Mouse (Mus musculus): Measurements from ENCODE around the gene Fasn.
"Not testable (repeated sequence)": the region's sequence is repeated elsewhere in the genome, so short reads cannot be mapped to it uniquely, and the experiment has no call there.

Fasn gene

DNA sequence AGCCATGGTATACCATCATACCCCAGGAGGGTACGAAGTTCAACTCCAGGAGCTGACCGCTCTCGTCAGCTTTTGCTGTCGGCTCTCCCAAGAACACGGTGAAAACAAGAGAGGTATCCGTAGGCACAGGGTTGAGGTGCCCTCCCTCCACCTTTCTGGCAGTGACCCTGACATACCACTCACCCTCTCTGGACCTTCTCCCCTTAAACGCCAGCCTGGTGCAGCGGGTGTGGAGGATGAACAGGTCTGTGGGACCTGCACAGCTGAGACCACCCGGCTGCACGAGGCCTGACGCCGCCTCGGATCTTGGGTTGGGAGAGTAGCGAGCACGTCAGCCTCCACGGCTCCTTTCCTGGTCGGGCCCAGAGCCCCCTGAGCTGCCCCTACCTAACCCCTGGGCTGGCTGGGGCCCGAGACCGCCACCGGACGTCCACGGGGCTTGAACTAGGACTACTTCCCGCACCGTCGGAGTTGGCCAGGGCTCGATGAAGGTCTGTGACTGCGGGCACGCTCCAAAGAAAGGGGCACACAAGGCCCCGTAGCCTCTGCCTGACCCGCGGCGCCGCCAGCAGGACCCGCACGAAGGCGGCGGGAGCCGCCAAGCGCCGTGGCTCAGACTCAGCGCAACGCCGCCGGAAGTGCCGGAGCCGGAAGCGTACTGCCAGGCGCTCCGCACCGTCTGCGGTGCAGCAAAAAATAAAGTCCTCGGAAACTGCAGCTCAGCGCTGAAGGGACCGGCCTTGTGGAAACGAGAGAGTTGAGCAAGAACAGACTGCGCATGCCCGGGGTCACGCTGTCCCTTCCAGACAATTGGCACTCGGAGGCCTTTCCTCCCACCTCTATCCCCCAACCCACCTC is 28.4 kb downstream of the Fasn start, which contains the start of gene Dus1l:
Gene Dus1l (minus strand): TSS at position 648 of the 858 bp plus-strand sequence.
- DNase-seq = peak; percentile 95

DNA sequence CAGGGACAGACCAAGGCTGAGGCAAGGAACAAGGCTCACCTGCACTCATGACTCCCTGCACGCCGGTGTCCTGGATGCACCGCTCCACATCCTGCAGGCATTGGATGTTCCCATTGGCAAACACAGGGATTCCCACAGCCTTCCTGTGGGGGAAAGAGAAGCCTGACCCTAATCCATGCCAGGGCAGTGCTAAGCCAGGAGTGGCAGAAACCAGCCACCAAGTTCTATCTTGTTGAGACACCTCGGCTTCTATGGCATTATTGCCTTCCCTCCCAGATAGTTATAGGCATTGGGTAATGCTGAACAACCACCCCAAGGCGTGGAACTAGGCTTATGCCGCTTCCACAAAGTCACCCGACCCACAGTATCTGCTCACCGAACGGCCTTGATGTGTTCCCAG is 31.7 kb downstream of the Fasn start:
- no peak for DNase-seq

DNA sequence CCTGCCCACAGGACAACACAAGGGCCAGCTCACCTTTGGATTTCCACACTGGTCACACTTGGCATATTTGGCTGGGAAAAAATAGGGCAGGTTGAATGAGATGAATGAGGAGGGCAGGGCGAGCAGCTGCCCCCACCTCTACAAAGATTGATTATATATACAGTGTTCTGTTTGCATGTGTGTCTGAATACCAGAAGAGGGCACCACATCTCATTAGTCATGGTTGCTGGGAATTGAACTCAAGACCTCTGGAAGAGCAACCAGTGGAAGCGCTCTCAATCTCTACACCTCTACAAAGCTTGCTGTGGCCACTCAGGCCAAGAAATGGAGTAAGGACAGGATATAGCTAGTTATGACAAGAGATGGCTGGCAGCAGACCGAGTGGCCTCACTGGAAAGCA is 34.5 kb downstream of the Fasn start:
- peak; percentile 7 for DNase-seq

DNA sequence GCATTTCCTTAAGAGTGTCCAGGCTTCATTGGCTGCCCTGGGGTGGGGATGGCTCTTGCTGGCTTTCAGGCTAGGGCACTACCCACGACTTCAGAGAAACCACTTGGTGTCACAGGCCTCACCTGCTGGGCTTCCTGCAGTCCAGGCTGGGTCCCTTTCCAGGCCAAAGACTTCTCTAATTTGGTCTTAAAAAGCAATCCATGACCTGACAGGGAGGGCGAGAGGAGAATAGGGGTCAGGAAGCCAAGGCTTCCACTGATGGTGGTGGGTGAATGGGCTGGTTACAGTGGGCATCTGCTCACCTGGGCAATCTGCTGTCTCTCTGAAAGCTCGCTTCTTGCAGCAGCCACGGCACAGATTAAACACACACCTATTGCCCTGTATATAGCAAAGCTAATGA is 35.0 kb downstream of the Fasn start:
- peak; percentile 5 for DNase-seq

DNA sequence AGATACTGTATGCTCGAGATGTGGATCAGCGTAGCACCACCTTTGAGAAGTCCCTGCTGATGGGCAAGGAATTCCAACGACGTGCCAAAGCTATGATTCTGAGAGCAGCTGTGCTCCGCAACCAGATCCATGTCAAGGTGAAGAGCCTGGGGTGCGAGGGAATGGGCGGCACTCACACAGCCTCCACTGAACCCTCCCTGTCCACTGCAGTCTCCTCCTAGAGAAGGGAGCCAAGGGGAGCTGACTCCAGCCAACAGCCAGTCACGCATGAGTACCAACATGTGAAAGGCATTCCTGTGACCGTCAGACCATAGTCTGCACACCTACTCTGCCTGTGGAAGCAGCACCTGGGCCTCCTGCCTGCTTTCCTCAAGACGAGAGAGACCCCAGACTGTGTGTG is 35.9 kb downstream of the Fasn start:
- not testable (repeated sequence) for DNase-seq

DNA sequence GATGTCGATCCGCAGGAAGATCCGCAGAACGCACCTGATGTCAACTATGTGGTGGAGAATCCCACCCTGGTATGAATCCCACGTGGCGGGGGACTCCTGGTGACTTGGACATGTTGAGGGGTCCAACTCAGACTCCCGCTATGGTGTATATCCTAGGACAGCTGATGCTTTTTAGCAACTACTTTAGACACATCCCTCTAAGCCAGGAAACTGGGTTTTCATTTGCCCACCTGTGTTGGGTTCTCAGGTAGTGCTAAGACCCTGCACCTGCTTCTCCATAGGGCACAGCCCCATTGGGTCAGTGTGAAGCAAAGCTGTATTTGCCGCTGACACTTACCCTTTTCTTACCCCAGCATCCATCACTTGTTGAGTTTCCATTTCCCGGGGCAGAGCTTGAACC is 39.2 kb downstream of the Fasn start:
- no peak for DNase-seq

DNA sequence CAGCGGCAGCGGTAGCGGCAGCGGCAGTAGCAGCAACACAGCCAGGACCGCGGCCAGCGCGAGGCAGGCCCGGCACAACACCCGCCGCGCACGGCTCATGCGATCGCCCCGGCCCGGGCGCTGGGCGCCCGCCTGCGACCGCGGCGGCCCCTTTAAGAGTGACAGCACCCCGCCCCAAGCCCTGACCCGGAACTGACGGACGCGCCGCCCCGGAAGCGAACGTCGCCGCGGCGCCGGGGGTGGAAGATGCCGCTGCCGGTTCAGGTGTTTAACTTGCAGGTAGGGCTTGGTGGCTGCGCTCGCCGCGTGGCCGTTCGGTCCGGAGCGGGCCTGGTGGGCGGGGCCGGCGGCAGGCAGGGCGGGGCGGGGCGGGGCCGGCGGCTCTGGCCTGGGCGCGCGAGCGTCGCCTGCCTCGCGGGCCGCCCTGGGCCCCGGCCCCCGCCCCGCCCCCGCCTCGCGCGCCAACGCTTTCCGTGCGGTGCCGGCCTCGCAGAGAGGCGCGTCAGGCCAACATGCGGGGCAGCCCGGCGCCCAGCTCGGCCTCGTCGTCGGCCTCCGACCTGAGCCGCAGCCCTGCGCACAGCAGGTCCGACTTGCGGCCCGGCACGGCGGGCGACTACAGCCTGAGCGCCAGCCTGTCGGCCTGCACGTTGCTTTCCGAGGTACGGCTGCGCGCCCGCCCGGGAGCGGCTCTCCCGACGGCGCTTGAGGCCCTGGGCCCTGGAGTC is 40.1 kb downstream of the Fasn start, which contains the start of the genes Rfng and Gps1:
Gene Rfng (minus strand): TSS at position 144 of the 728 bp plus-strand sequence.
Gene Gps1 (plus strand): TSS at position 209 of the 728 bp plus-strand sequence.
- peak; percentile 83 for DNase-seq

DNA sequence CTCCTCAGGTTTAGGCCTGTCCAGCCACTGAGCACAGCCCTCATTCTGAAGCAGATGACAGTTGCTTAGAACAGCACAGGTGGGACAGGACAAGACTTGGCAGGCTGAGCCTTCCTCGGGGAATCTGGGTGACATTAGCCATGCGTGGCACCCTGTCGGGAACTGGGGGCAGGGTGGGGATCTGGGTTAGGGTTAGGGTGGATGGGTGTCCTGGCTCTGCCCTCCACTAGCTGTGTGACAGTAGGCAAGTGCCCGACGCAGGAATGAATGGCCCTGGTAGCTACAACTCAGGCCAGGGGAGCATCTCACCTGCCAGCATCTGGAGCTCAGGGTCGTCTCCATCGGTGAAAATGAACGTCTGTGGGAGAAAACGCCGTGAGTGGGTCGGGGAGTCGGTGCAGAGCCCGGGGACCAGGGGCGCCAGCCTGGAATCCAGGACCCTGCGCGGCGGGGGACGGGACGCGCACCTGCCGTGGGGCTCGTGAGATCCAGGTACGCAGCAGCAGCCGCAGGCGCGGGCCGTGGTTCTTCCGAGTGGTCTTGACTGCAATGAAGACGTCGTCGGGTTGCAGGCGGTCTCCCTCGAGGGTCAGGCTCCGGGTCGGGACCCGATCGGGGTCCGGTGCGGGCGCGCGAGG is 40.8 kb downstream of the Fasn start:
- DNase-seq = peak; percentile 62

DNA sequence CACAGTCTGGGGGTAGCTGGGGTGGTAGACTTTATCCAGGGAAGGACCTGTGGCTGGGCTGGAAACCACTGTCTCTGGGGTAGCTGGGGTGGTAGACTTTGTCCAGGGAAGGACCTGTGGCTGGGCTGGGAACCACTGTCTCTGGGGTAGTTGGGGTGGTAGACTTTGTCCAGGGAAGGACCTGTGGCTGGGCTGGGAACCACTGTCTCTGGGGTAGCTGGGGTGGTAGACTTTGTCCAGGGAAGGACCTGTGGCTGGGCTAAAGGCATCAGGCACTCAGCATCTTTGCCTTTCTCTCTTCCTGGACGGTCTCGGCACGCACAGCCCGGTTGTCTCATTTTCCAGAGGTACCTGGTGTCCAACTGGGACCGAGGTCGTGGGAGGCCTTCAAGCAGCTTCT is 43.0 kb downstream of the Fasn start:
- not testable (repeated sequence) for DNase-seq

DNA sequence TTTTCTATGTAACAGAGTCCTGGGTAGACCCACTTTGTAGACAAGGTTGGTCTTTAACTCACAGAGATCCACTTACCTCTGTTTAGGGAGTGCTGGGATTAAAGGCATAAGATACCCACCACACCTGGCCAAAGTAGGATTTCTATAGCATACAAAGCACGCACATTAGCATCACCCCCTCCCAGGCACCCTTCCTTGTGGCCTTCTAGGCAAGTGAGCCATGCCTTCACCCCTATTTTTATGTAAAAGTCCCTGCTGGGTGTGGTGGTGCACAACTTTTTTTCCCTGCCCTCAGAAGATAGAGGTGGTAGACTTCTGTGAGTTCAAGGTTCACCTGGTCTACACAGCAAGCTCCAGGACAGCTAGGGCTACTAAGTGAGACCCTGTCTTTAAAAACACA is 44.5 kb downstream of the Fasn start:
- DNase-seq = no peak

DNA sequence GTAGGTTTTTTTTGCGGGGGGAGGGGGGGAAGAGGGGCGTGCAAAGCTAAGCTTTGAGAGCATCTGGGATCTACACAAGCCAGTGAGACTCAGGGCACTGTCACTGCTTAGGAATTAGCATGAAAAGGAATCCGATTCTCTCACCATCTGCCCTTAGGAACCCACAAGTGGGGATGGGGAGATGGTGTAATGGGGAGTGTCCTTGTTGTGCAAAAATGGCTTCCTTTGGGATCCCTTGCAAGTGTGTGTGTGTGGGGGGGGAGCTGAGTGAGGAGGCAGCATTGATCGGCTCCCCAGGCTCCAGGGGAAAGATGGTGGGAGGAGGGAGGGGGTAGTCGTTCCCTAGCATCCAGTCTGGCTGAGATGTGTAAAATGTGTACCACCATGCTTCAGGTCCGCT is 47.2 kb downstream of the Fasn start:
- DNase-seq = no peak

DNA sequence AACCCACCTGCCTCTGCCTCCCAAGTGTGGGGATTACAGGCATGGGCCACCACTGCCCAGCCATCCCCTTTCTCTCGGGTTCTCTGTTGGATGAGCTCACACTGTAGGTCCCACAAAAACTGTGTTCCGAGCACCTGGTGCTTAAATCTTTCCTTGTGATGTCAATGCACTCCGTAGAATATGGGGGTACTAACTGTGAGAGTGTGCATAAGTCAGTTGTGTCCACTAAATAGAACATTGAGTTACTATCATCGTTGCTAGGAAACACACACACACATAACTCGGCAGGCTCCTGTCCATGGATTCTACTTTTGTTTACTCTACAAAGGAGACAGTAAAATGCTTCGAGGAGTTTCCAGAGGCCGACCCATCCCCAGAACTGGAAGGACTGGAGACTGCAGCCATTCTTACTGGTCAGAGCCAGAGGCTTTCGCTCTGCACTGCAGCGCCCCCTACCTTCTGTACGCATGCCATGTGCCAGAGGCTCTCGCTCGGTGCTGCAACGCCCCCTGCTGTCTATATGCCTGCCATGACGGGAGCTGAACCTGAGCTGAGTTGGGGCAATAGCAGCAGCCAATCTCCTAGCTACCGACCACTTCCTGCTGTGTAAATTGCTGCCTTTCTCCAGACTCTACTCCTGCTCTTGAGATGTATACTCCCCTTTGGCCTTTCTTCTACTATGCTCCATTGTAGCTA is 48.4 kb downstream of the Fasn start:
- DNase-seq = peak; percentile 90

DNA sequence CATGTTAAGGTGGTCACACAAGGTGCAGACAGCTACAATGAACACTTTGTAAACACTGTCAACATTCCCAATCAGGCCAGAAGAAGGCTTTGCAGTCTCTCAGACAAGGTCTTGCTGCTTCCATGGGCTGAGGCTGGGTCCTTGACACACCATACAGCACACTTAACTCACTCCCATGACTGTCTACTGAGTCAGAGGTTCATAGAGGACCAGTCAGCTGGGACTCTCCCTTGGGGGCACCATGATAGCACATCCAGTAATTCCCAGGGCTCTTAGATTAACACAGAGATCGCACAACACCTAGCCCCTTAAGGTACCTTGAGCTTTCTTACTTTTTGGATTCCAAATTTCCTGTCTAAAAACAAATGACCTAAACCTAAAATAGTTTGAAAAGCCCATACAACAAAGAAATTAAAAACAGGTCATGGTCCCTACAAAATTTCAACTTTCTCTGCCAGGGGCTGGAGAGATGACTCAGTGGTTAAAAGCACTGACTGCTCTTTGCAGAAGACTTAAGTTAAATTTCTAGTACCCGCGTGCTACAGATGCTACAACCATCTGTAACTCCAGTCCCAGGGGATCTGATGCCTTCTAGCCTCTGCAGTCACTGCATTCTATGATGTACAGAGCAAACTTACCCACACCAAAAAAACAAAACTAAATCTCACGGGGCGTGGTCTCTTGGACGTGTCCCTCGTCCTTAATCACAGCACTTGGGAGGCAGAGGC is 50.7 kb downstream of the Fasn start:
- no peak for DNase-seq

DNA sequence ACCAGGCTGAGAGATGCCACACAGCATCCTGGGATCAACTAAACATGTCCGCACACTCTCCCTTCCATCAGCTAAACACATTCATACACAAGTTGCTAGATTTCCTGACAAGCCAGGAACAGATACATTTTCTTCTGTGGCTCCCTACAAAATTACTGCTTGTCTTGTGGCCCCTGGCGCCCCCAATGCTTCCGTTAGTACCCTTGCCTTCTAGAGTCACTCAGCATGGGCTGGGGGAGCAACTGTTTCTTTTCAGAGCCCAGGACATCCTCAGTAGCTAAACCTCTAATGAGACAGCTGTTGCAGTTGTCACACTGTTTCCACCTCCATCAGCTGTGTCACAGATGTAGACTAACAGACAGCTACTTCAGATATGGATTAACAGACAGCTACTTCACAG is 51.6 kb downstream of the Fasn start:
- DNase-seq = no peak

DNA sequence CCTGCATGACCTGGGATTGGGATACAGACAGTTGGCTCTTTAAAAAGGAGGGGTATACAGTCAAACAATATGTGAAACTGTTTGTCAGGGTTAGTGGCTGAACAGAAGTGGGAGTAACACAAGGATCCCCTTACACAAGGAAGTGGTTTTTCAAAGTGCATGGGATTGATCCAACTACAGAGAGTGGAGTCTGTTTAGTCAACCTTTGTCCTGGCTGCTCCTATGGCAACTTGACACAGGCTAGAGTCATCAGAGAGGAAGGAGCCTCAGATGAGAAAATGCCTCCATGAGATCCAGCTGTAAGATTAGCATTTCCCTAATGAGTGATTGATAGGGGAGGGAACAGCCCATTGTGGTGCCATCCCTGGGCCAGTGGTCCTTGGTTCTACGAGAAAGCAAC is 56.1 kb downstream of the Fasn start:
- no peak for DNase-seq

DNA sequence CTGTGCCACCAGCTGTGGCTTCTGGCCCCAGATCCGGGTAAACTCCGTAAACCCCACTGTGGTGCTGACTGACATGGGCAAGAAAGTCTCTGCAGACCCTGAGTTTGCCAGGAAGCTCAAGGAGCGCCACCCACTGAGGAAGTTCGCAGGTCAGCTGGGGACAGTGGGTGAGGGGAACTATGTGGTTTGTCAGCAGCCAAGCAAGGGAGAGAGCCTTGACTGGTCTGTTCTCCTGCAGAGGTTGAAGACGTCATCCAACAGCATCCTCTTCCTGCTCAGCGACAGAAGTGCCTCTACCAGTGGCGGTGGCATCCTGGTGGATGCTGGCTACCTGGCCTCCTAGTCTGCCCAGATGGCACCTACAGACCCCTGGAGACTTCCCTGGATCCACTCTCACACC is 57.3 kb downstream of the Fasn start:
- not testable (repeated sequence) for DNase-seq

DNA sequence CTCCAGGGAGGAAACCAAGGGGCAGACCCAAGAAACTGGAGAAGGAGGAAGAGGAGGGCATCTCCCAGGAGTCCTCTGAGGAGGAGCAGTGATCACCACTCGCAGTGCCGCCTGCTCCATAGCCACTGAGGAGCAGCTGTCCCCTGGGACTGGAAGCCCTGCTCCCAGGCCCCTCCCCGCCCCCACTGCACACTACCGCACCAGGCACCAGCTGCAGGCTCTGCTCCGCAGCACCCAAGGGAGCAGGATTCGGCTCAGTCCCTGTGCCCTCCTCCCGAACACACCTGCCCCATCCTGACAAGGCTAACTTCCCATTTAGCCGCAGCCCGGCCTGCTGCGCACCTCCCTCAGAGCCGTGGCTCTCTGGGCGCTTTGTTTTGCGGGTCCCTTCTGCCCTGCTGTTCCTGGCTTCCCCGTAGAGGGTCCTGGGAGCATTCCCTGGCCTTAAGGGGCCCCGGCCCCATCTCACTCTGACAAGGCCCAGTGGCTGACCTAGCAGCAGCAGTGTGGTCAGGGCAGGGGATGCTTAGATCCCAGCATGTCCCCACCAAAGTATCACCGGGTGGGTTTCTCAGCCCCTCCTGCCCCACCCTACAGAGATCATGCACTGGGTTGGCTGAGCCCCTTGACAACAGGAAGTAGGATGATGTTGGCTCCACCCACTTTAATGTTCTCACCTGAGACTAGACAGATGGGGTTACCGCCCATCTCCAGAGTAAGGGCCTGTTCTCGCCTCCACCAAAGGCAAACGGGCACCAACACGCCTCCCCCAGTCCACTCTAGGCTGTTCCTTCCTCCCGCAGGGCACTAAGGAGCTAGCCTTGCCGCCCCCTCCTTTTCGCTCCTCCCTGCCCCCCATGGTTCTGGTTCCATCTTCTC is 61.0 kb downstream of the Fasn start:
- peak; percentile 18 for DNase-seq

DNA sequence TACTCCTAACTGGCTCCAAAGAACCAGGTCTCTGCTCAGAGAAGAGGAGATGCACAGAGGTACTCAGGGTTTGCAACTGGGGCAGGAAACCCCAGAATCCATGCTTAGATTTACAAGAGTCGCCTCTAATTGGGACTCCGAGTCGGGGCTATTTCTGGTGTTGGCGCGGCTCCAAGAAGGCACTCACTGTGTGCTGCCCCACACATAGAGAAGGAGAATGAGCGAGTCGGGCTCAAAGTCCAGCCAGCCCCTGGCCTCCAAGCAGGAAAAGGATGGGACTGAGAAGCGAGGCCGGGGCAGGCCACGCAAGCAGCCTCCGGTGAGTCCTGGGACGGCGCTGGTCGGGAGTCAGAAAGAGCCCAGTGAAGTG is 61.7 kb downstream of the Fasn start, which contains the start of gene Hmga1b:
Gene Hmga1b (plus strand): TSS at position 123 of the 370 bp plus-strand sequence.
- DNase-seq = not testable (repeated sequence)

DNA sequence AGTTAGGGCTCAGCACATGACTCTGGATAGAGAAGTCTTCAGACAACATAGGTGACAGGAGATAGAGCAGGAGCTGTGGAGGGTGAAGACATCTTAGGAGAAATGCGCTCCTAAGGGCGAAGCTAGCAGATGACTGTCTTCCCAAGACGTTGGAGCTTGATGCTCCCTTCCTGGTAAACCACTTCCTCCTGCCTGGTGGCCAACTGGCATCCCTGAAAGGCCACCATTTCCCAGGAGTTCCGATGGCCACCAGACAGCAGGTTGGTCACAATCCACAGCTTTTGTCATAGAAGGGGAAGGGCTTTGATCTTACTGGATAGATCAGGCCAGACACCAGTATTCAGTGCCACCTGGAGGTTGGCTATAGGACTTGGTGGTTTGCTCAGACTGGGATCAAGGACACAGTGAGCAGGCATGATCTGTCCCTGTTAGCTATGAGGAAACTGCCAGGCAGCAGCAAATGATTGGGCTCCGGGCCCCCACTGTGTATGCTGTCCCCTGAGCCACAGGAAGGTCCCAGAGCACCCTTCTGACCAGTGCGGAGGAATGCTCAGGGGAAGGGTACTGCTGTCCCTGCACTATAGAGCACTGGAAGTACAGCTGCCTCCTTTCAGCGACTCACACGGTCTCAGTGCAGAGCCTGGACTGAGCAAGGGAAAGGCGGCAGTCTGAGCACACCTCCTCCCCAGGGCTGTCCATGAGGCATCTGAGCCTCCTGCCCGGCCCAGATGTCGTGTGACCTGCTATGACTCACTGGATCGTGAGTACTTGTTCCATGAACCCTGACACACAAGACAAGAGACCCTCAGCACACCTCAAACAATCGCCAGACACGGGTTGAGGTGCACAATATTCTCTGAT is 62.3 kb downstream of the Fasn start:
- DNase-seq = no peak

DNA sequence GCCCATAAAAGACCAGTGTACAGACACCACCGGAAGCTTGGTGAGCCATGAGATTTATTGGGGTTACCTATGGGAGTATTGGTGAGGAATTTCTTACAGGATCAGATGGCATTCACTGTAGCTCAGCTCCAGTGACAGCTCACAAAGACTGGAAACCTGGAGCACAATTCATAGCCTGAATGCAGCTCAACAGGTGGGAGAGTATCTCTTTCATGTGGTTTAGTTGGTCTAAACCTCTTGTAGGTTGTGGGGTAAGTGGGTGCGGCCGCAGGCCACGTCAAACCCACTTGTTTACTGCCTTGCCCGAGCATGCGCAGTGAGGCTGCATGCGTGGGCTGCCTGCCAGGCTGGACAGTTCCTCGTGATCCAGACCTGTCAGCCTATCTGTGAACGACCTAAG is 64.1 kb downstream of the Fasn start:
- DNase-seq = no peak
